Mouse (Mus musculus) neural tube, embryonic 14.5 days (tissue): ENCODE results near the gene Olfr1153. TPM values are rescaled to one million over a fixed set of nuclear protein-coding genes. Genes with fewer than 3 reads are reported as not detected.

Experiments
- ATAC-seq: fragments of 200-750 bp; cut with Nextera tagmentation; 2 replicates; pipeline ENCODE4 v1.8.0; 2017; ENCODE audit warnings: low read depth, mild to moderate bottlenecking, moderate TSS enrichment, moderate library complexity
- H3K27ac ChIP-seq: fragments of 300-500 bp; sonication (generic); 2 replicates; pipeline ENCODE4 v1.5.1; 2014; ENCODE audit warnings: low read depth, mild to moderate bottlenecking, control low read depth, low read length, moderate library complexity, mixed read lengths
- H3K27me3 ChIP-seq: fragments of 300-500 bp; sonication (generic); 2 replicates; pipeline ENCODE4 v1.6.1; 2014; ENCODE audit warnings: low read length; ENCODE audit not compliant: control insufficient read depth, insufficient read depth
- H3K36me3 ChIP-seq: fragments of 300-500 bp; sonication (generic); 2 replicates; pipeline ENCODE4 v1.6.1; 2014; ENCODE audit warnings: low read length, mixed read lengths; ENCODE audit not compliant: control insufficient read depth, insufficient read depth
- H3K4me1 ChIP-seq: fragments of 300-500 bp; sonication (generic); 2 replicates; pipeline ENCODE4 v1.6.1; 2014; ENCODE audit warnings: low read length; ENCODE audit not compliant: control insufficient read depth, insufficient read depth
- H3K4me2 ChIP-seq: fragments of 300-500 bp; sonication (generic); 2 replicates; pipeline ENCODE4 v1.6.1; 2014; ENCODE audit warnings: mild to moderate bottlenecking, low read depth, low read length, control low read depth
- H3K4me3 ChIP-seq: fragments of 300-500 bp; sonication (generic); 2 replicates; pipeline ENCODE4 v1.5.1; 2014; ENCODE audit warnings: low read depth, low read length, control low read depth, mixed read lengths
- H3K9ac ChIP-seq: fragments of 300-500 bp; sonication (generic); replicated peaks from 2 replicates; pipeline ENCODE4 v1.6.1; 2014; ENCODE audit warnings: low read depth, mild to moderate bottlenecking, control low read depth, low read length, mixed read lengths
- H3K9me3 ChIP-seq: fragments of 300-500 bp; sonication (generic); 2 replicates; pipeline ENCODE4 v1.6.1; 2016; ENCODE audit warnings: low read length; ENCODE audit not compliant: control insufficient read depth
- WGBS: fragments of 180-500 bp; shearing (Covaris S2); extraction: QIAGEN DNeasy Blood & Tissue Kit; methylation state at CpG from one replicate; pipeline ENCODE4 v1.1.7; 2014; 5-methylcytosine and 5-hydroxymethylcytosine counted together
- polyA plus RNA-seq: library from polyadenylated mRNA; unstranded; fragments of >200 nt; fragmentation: Nextera tagmentation; extraction: Ambion mirVana; gene quantifications from 2 replicates; pipeline ENCODE4 v1.2.1, GENCODE M21; 2014

Gene Olfr1153
- polyA plus RNA-seq = not detected in 2 replicates

- no peaks in the 10 kb centered on the region for H3K36me3 ChIP-seq
- no peak within 1 kb of the TSS for H3K9ac ChIP-seq
- no peak within 1 kb of the TSS for H3K27ac ChIP-seq
- H3K4me2 ChIP-seq = no peak within 1 kb of the TSS
- H3K27me3 ChIP-seq = no peaks in the 10 kb centered on the region
- no peak for ATAC-seq
- WGBS = 82% methylated on average over 1 of the region's 1 CpGs
- no peak within 1 kb of the TSS for H3K4me3 ChIP-seq
- H3K4me1 ChIP-seq = no peaks in the 10 kb centered on the region
- no peaks in the 10 kb centered on the region for H3K9me3 ChIP-seq
These were observed at the start of gene Olfr1153 for GRCm38 (mm10) chr2:87894662-87895061. TSS of gene Olfr1153 (plus strand) at chr2:87894962.

- no peaks in the 10 kb centered on the region for H3K27me3 ChIP-seq
- no peaks in the 10 kb centered on the region for H3K4me1 ChIP-seq
- 87% methylated on average over 1 of the region's 1 CpGs for WGBS
- H3K9me3 ChIP-seq = no peaks in the 10 kb centered on the region
- H3K4me2 ChIP-seq = no peak within 1 kb of the TSS
- ATAC-seq = no peak
- H3K4me3 ChIP-seq = no peak within 1 kb of the TSS
- no peak within 1 kb of the TSS for H3K27ac ChIP-seq
- no peaks in the 10 kb centered on the region for H3K36me3 ChIP-seq
- no peak within 1 kb of the TSS for H3K9ac ChIP-seq
These were observed 39.2 kb upstream of the Olfr1153 start, which contains the start of gene Olfr1151 for GRCm38 (mm10) chr2:87855562-87855961. TSS of gene Olfr1151 (plus strand) at chr2:87855862.

- H3K4me1 ChIP-seq = no peaks in the 10 kb centered on the region
- H3K4me3 ChIP-seq = no peak within 1 kb of the TSS
- ATAC-seq = no peak
- H3K27me3 ChIP-seq = no peaks in the 10 kb centered on the region
- no peak within 1 kb of the TSS for H3K4me2 ChIP-seq
- no peak within 1 kb of the TSS for H3K9ac ChIP-seq
- H3K27ac ChIP-seq = no peak within 1 kb of the TSS
- no peaks in the 10 kb centered on the region for H3K9me3 ChIP-seq
- H3K36me3 ChIP-seq = no peaks in the 10 kb centered on the region
These were observed 28.6 kb upstream of the Olfr1153 start, which contains the start of gene Olfr1152 for GRCm38 (mm10) chr2:87866192-87866591. TSS of gene Olfr1152 (plus strand) at chr2:87866492.

GRCm38 (mm10) chr2:87905066-87905465 is 10.3 kb downstream of the Olfr1153 start, which contains the start of gene Olfr1154:
TSS of gene Olfr1154 (minus strand) at chr2:87905166.
- no peak within 1 kb of the TSS for H3K27ac ChIP-seq
- no peak within 1 kb of the TSS for H3K4me3 ChIP-seq
- WGBS = 98% methylated on average over 1 of the region's 1 CpGs
- H3K36me3 ChIP-seq = no peaks in the 10 kb centered on the region
- no peak within 1 kb of the TSS for H3K9ac ChIP-seq
- H3K9me3 ChIP-seq = no peaks in the 10 kb centered on the region
- no peak within 1 kb of the TSS for H3K4me2 ChIP-seq
- H3K27me3 ChIP-seq = no peaks in the 10 kb centered on the region
- no peak for ATAC-seq
- H3K4me1 ChIP-seq = no peaks in the 10 kb centered on the region

- H3K4me2 ChIP-seq = no peak within 1 kb of the TSS
- WGBS = 95% methylated on average over 1 of the region's 1 CpGs
These were observed 50.3 kb downstream of the Olfr1153 start, which contains the start of gene Olfr1155 for GRCm38 (mm10) chr2:87945037-87945436. TSS of gene Olfr1155 (minus strand) at chr2:87945137.

More at GRCm38 (mm10) chr2:87945037-87945436, 50.3 kb downstream of the Olfr1153 start, which contains the start of gene Olfr1155:
- no peak for ATAC-seq
- Histone ChIP-seq H3K9me3 (no peaks in the 10 kb centered on the region), H3K4me3 (no peak within 1 kb of the TSS), H3K27ac (no peak within 1 kb of the TSS), H3K4me1 (no peaks in the 10 kb centered on the region), H3K27me3 (no peaks in the 10 kb centered on the region), H3K36me3 (no peaks in the 10 kb centered on the region), H3K9ac (no peak within 1 kb of the TSS)

Other genes starting within 250 kb of the Olfr1153 start
- not detected in 2 replicates for gene Olfr1133, start 247.6 kb upstream of the Olfr1153 start, polyA plus RNA-seq
- gene Olfr1134, start 236.5 kb upstream of the Olfr1153 start, polyA plus RNA-seq = not detected in 2 replicates
- gene Olfr1135, start 221.3 kb upstream of the Olfr1153 start, polyA plus RNA-seq = not detected in 2 replicates
- gene Olfr1136, start 201.0 kb upstream of the Olfr1153 start, polyA plus RNA-seq = not detected in 2 replicates
- not detected in 2 replicates for gene Olfr1137, start 181.8 kb upstream of the Olfr1153 start, polyA plus RNA-seq
- gene Olfr1138, start 155.0 kb upstream of the Olfr1153 start, polyA plus RNA-seq = not detected in 2 replicates
- not detected in 2 replicates for gene Olfr1140, start 151.2 kb upstream of the Olfr1153 start, polyA plus RNA-seq
- gene Olfr1141, start 141.0 kb upstream of the Olfr1153 start, polyA plus RNA-seq = not detected in 2 replicates
- gene Olfr152, start 115.5 kb upstream of the Olfr1153 start, polyA plus RNA-seq = not detected in 2 replicates
- not detected in 2 replicates for gene Olfr1143, start 94.4 kb upstream of the Olfr1153 start, polyA plus RNA-seq
- gene Olfr1145, start 85.1 kb upstream of the Olfr1153 start, polyA plus RNA-seq = not detected in 2 replicates
- not detected in 2 replicates for gene Olfr1148, start 64.4 kb upstream of the Olfr1153 start, polyA plus RNA-seq
- gene Olfr1150-ps1, start 51.0 kb upstream of the Olfr1153 start, polyA plus RNA-seq = not detected in 2 replicates
- not detected in 2 replicates for gene Olfr1151, start 39.1 kb upstream of the Olfr1153 start, polyA plus RNA-seq
- 0.04 TPM in 1 of 2 replicates, not detected in the other for gene Olfr1152, start 28.5 kb upstream of the Olfr1153 start, polyA plus RNA-seq
- gene Olfr1154, start 10.2 kb downstream of the Olfr1153 start, polyA plus RNA-seq = not detected in 2 replicates
- not detected in 2 replicates for gene Olfr1155, start 50.2 kb downstream of the Olfr1153 start, polyA plus RNA-seq
- not detected in 2 replicates for gene Olfr1156, start 58.1 kb downstream of the Olfr1153 start, polyA plus RNA-seq
- gene Olfr1157, start 73.3 kb downstream of the Olfr1153 start, polyA plus RNA-seq = not detected in 2 replicates
- not detected in 2 replicates for gene Olfr74, start 79.7 kb downstream of the Olfr1153 start, polyA plus RNA-seq
- not detected in 2 replicates for gene Olfr1158, start 95.2 kb downstream of the Olfr1153 start, polyA plus RNA-seq
- not detected in 2 replicates for gene Olfr1160, start 113.3 kb downstream of the Olfr1153 start, polyA plus RNA-seq
- gene Olfr1161, start 127.8 kb downstream of the Olfr1153 start, polyA plus RNA-seq = not detected in 2 replicates
- gene Olfr73, start 142.7 kb downstream of the Olfr1153 start, polyA plus RNA-seq = not detected in 2 replicates
- not detected in 2 replicates for gene Olfr1162, start 156.2 kb downstream of the Olfr1153 start, polyA plus RNA-seq
- gene Olfr1163, start 176.9 kb downstream of the Olfr1153 start, polyA plus RNA-seq = not detected in 2 replicates
- gene Olfr1164, start 199.0 kb downstream of the Olfr1153 start, polyA plus RNA-seq = not detected in 2 replicates
- not detected in 2 replicates for gene Olfr1166, start 233.3 kb downstream of the Olfr1153 start, polyA plus RNA-seq